Mouse (Mus musculus) stomach, embryonic 16.5 days (tissue): ENCODE measurements at regions not wholly inside any gene's neighbourhood (a gene's known extent, or its start where the extent isn't known, plus 50 kb on each side); places are given as distances from the start of the nearest gene placed in this dataset.

Experiments
- ATAC-seq: fragments of 200-750 bp; cut with Nextera tagmentation; 2 replicates; pipeline ENCODE4 v1.8.0; 2017; ENCODE audit warnings: moderate number of reproducible peaks, moderate TSS enrichment; ENCODE audit not compliant: insufficient read depth, low FRiP score
- H3K27ac ChIP-seq: fragments of 300-500 bp; sonication (generic); 2 replicates; pipeline ENCODE4 v1.5.1; 2014; ENCODE audit warnings: low read length
- H3K27me3 ChIP-seq: fragments of 300-500 bp; sonication (generic); 2 replicates; pipeline ENCODE4 v1.6.1; 2014; ENCODE audit warnings: low read length, control low read depth, mixed read lengths; ENCODE audit not compliant: control insufficient read depth, insufficient read depth
- H3K36me3 ChIP-seq: fragments of 300-500 bp; sonication (generic); 2 replicates; pipeline ENCODE4 v1.6.1; 2014; ENCODE audit warnings: low read length; ENCODE audit not compliant: control insufficient read depth, insufficient read depth
- H3K4me1 ChIP-seq: fragments of 300-500 bp; sonication (generic); 2 replicates; pipeline ENCODE4 v1.6.1; 2014; ENCODE audit warnings: low read length, control low read depth, mixed read lengths; ENCODE audit not compliant: control insufficient read depth, insufficient read depth
- H3K4me2 ChIP-seq: fragments of 300-500 bp; sonication (generic); 2 replicates; pipeline ENCODE4 v1.6.1; 2014; ENCODE audit warnings: low read depth, low read length, mixed read lengths
- H3K4me3 ChIP-seq: fragments of 300-500 bp; sonication (generic); replicated peaks from 2 replicates; pipeline ENCODE4 v1.5.1; 2014; ENCODE audit warnings: mild to moderate bottlenecking, low read length
- H3K9ac ChIP-seq: fragments of 300-500 bp; sonication (generic); 2 replicates; pipeline ENCODE4 v1.6.1; 2014; ENCODE audit warnings: low read length
- H3K9me3 ChIP-seq: fragments of 300-500 bp; sonication (generic); replicated peaks from 2 replicates; pipeline ENCODE4 v1.6.1; 2016; ENCODE audit warnings: low read length, control low read depth; ENCODE audit not compliant: control insufficient read depth
- WGBS: fragments of 180-500 bp; shearing (Covaris S2); extraction: QIAGEN DNeasy Blood & Tissue Kit; methylation state at CpG from one replicate; pipeline ENCODE4 v1.1.7; 2014; 5-methylcytosine and 5-hydroxymethylcytosine counted together

- no peak for ATAC-seq
- no peaks in the 10 kb centered on the region for H3K9me3 ChIP-seq
- H3K4me3 ChIP-seq = no peak overlapping the region
- H3K27me3 ChIP-seq = no peaks in the 10 kb centered on the region
- H3K27ac ChIP-seq = no peak overlapping the region
- WGBS = 16% methylated on average over 2 of the region's 2 CpGs
- no peaks in the 10 kb centered on the region; the same call in 1 of the 2 replicates for H3K4me1 ChIP-seq
- no peak overlapping the region for H3K9ac ChIP-seq
- H3K4me2 ChIP-seq = no peak overlapping the region
- H3K36me3 ChIP-seq = no peaks in the 10 kb centered on the region
Measured at GRCm38 (mm10) chr12:10135915-10136314, 233.9 kb upstream of the Nt5c1b start.

- no peaks in the 10 kb centered on the region; the same call in 1 of the 2 replicates for H3K4me1 ChIP-seq
- H3K9ac ChIP-seq = no peak overlapping the region
- no peaks in the 10 kb centered on the region for H3K9me3 ChIP-seq
- no peak overlapping the region for H3K4me3 ChIP-seq
- H3K4me2 ChIP-seq = no peak overlapping the region
- no peaks in the 10 kb centered on the region for H3K36me3 ChIP-seq
- no peak overlapping the region for H3K27ac ChIP-seq
- H3K27me3 ChIP-seq = no peaks in the 10 kb centered on the region
- no peak for ATAC-seq
Measured at GRCm38 (mm10) chr12:10140131-10140530, 229.6 kb upstream of the Nt5c1b start.

GRCm38 (mm10) chr12:10160837-10161236 is 208.9 kb upstream of the Nt5c1b start:
- H3K4me3 ChIP-seq = no peak overlapping the region
- H3K27ac ChIP-seq = no peak overlapping the region
- 26% methylated on average over 1 of the region's 1 CpGs for WGBS
- H3K9me3 ChIP-seq = no peaks in the 10 kb centered on the region
- no peaks in the 10 kb centered on the region for H3K27me3 ChIP-seq
- no peaks in the 10 kb centered on the region for H3K4me1 ChIP-seq
- no peak for ATAC-seq
- H3K36me3 ChIP-seq = no peaks in the 10 kb centered on the region
- H3K4me2 ChIP-seq = no peak overlapping the region
- no peak overlapping the region for H3K9ac ChIP-seq

- Histone ChIP-seq H3K36me3 (no peaks in the 10 kb centered on the region), H3K9me3 (no peaks in the 10 kb centered on the region), H3K27me3 (no peaks in the 10 kb centered on the region), H3K9ac (no peak overlapping the region), H3K4me1 (peaks cover 3% of the 10 kb centered on the region; the same call in 1 of the 2 replicates), H3K27ac (no peak overlapping the region), H3K4me3 (no peak overlapping the region), H3K4me2 (no peak overlapping the region)
- ATAC-seq = no peak
Measured at GRCm38 (mm10) chr12:10168042-10168441, 201.7 kb upstream of the Nt5c1b start.

- Histone ChIP-seq H3K4me1 (peaks cover 3% of the 10 kb centered on the region; the same call in 1 of the 2 replicates), H3K9me3 (no peaks in the 10 kb centered on the region), H3K36me3 (no peaks in the 10 kb centered on the region), H3K27ac (no peak overlapping the region), H3K4me2 (no peak overlapping the region), H3K9ac (no peak overlapping the region), H3K4me3 (no peak overlapping the region), H3K27me3 (no peaks in the 10 kb centered on the region)
- ATAC-seq = no peak
Measured at GRCm38 (mm10) chr12:10168581-10168980, 201.2 kb upstream of the Nt5c1b start.

GRCm38 (mm10) chr12:10178718-10179117 is 191.1 kb upstream of the Nt5c1b start:
- WGBS = 84% methylated on average over 4 of the region's 4 CpGs
- Histone ChIP-seq H3K4me2 (no peak overlapping the region), H3K27me3 (no peaks in the 10 kb centered on the region), H3K27ac (no peak overlapping the region), H3K4me3 (no peak overlapping the region), H3K9ac (no peak overlapping the region), H3K36me3 (no peaks in the 10 kb centered on the region), H3K9me3 (no peaks in the 10 kb centered on the region), H3K4me1 (peaks cover 5% of the 10 kb centered on the region)
- ATAC-seq = no peak

- Histone ChIP-seq H3K4me3 (no peak overlapping the region), H3K27me3 (no peaks in the 10 kb centered on the region), H3K4me2 (no peak overlapping the region), H3K4me1 (peaks cover 5% of the 10 kb centered on the region), H3K36me3 (no peaks in the 10 kb centered on the region), H3K9ac (no peak overlapping the region), H3K9me3 (no peaks in the 10 kb centered on the region), H3K27ac (peak overlapping the region; percentile 42)
- WGBS = 25% methylated on average over 1 of the region's 1 CpGs
- peak; percentile 58; the same call in 1 of the 2 replicates for ATAC-seq
Measured at GRCm38 (mm10) chr12:10179147-10179814, 190.5 kb upstream of the Nt5c1b start.

GRCm38 (mm10) chr12:10179815-10180468 is 189.8 kb upstream of the Nt5c1b start:
- H3K27ac ChIP-seq = no peak overlapping the region; the same call in 1 of the 2 replicates
- no peak overlapping the region for H3K4me2 ChIP-seq
- no peaks in the 10 kb centered on the region for H3K9me3 ChIP-seq
- no peaks in the 10 kb centered on the region for H3K27me3 ChIP-seq
- no peak overlapping the region for H3K4me3 ChIP-seq
- no peaks in the 10 kb centered on the region for H3K36me3 ChIP-seq
- ATAC-seq = peak; percentile 60; the same call in 1 of the 2 replicates
- WGBS = 43% methylated on average over 3 of the region's 3 CpGs
- H3K9ac ChIP-seq = no peak overlapping the region
- H3K4me1 ChIP-seq = peaks cover 5% of the 10 kb centered on the region

- no peak for ATAC-seq
- H3K4me3 ChIP-seq = no peak overlapping the region
- no peak overlapping the region for H3K4me2 ChIP-seq
- H3K4me1 ChIP-seq = peaks cover 5% of the 10 kb centered on the region
- no peaks in the 10 kb centered on the region for H3K36me3 ChIP-seq
- no peak overlapping the region for H3K9ac ChIP-seq
- no peak overlapping the region for H3K27ac ChIP-seq
- no peaks in the 10 kb centered on the region for H3K27me3 ChIP-seq
- H3K9me3 ChIP-seq = no peaks in the 10 kb centered on the region
Measured at GRCm38 (mm10) chr12:10182589-10182988, 187.2 kb upstream of the Nt5c1b start.
